Mouse (Mus musculus) adrenal gland, postnatal 14 days (tissue): ENCODE results near the gene Trim34b. TPM values are rescaled to one million over a fixed set of nuclear protein-coding genes. Genes with fewer than 3 reads are reported as not detected.
"Not testable (repeated sequence)": the region's sequence is repeated elsewhere in the genome, so short reads cannot be mapped to it uniquely, and the experiment has no call there.

Source experiments
- DNase-seq: peaks from one replicate; pipeline ENCODE4 v3.0.0; 2021; ENCODE audit warnings: mixed read lengths
- long read RNA-seq, 2 experiments: library from polyadenylated mRNA; stranded (forward); transcript quantifications; one replicate each; pipeline ENCODE4 v2.0.0; 2021
- total RNA-seq: library from RNA; stranded (reverse); gene quantifications from 2 replicates; pipeline ENCODE4 v1.2.3, GENCODE M21; 2021

The Trim34b gene
- total RNA-seq = 0.38 and 0.52 TPM in 2 replicates
- long read RNA-seq, experiment 1 = 0 reads
- long read RNA-seq, experiment 2 = 0 reads

DNA sequence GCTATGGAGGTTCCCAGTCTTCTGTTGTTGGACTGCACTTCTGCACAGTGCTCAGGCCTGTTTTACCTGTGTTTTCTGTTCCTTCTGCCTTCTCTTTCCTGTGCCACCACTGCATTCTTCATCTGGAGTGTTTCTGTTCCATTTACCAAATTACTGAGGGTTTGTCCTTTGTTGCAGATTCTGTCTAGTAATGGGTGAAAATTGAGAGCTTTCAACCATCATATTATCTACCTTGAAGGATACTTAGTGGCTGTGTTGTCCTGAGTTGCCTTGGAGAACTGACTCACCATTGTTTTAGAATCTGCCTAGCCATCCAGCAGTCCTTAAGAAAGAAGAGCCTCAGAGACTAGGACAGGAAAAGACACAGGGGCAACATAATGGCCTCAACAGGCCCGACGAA lies at the start of gene Trim34b:
TSS of gene Trim34b (plus strand) at position 301 of the 400 bp plus-strand sequence.
- not testable (repeated sequence) for DNase-seq

DNA sequence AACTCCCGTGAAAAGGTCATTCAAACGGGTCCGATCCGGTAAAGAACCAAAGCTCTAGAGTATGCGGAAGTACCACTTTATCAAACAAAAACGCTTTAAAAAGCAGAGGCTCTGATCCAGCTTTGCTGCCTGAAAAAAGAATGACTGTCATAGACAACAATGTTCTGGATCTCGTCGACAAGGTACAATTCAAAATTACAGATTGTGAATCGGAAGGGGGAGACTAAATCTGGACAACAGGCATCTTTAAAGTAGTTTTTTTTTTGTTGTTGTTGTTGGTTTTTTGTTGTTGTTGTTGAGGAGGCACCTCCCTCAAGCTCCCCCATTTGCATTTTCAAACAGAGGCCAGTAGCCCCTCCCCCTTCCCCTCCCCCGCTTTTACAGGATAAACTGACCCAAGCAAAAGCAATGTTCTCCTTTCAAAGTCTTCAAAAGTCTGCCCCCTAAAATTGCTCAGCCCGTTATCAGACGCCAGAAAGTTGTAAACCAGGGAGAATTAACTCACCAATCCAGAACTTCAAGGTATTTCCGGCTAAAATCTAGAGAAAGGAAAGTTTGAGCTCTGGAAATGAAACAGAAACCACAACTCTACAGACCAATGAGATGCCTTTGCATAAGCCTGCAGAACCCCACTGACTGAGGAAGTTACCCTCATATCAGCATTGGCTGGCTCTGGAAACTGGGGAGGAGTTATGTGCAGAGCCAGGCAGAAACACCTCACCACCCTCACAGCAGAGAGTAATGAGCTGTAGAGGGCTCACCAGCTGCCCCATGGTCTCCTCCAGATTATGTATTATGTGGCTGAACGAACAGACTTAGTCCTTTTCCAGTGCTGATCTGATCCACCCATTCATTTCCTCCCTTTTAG lies 41.5 kb upstream of the Trim34b start, which contains the start of gene Trim5:
TSS of gene Trim5 (minus strand) at position 519 of the 868 bp plus-strand sequence.
- DNase-seq = peak; percentile 29

DNA sequence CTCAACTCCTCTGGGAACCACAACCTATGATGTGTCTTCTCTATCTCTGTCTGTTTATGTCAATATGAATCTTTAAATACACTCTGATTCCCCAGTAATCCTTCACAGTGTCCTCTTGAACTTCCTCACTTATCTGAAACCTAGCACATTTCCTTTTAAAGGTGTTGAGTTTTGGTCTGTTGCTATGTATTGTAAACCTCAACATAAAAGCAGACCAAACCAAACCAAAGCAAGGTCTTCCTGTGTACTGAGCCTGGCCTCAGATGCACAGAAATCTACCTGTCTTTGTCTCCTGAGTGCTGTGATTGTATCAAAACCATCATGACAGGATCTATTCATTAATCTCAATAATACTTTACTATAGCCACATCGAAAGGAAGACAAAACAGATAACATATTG lies 38.6 kb upstream of the Trim34b start:
- no peak for DNase-seq

- DNase-seq = no peak
Measured at GRCm38 (mm10) chr7:104291638-104292400, 37.5 kb upstream of the Trim34b start.

DNA sequence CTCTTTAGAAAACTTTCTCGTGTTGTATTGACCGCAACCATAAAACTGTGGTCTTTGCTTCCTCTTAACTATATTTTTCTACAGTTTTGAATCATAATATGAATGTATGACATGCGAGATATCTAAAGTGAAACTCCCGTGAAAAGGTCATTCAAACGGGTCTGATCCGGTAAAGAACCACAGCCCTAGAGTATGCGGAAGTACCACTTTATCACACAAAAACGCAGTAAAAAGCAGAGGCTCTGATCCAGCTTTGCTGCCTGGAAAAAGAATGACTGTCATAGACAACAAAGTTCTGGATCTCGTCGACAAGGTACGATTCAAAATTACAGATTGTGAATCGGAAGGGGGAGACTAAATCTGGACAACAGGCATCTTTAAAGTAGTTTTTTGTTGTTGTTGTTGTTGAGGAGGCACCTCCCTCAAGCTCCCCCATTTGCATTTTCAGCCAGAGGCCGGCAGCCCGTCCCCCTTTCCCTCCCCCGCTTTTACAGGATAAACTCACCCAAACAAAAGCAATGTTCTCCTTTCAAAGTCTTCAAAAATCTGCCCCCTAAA lies 14.4 kb upstream of the Trim34b start:
- peak; percentile 26 for DNase-seq

DNA sequence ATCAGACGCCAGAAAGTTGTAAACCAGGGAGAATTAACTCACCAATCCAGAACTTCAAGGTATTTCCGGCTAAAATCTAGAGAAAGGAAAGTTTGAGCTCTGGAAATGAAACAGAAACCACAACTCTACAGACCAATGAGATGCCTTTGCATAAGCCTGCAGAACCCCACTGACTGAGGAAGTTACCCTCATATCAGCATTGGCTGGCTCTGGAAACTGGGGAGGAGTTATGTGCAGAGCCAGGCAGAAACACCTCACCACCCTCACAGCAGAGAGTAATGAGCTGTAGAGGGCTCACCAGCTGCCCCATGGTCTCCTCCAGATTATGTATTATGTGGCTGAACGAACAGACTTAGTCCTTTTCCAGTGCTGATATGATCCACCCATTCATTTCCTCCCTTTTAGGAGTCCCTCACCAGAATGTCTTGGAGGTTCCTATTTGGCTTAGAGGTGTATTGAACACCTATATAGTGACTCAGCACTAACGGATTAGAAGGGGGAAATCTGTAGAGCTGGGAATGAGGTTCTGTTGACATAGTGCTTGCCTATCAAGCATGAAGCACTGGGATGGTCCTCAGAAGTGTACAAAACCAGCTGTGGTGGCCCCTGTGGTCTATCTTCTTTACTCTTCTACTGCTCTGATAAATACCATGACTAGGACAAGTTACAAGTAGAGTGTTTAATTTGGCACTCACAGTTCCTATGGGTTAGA lies 13.7 kb upstream of the Trim34b start, which contains the start of gene Trim12a:
TSS of gene Trim12a (minus strand) at position 98 of the 712 bp plus-strand sequence.
- DNase-seq = not testable (repeated sequence)

DNA sequence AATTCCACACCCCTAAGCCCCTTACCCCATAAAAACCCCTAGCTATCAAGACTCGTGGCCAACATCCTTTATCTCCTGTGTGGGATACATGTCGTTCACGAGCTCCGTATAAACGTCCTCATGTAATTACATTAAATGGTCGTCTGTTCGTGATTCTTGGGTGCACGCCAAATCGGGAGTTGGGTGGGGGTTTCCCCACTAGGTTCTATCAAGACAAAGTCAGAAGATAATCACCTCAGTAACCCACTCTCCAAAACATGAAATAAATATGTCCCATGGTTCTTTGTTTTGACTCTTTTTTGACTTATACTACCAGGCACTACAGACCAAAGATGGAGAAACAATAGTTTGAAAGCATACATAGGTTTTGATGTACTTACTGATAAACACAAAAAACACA lies 7.2 kb upstream of the Trim34b start:
- DNase-seq = no peak

DNA sequence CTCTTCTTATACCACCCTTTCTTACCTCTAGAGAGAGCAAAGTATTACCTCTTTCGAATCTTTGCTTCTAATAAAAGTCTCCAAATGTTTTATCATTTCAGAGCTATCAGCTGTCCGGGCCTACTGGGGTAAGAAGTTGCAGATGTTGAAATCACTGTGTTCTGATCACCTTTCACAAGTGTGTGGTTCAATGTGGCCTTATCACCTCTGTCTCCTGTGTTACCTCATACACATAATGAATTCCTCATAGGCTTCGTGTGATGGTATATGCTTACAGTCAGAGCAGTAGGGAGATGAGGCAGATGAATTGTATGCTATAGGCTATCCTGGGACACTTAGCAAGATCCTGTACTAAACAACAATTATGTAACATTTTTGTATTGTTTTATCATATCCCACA lies 6.3 kb downstream of the Trim34b start:
- DNase-seq = not testable (repeated sequence)

GRCm38 (mm10) chr7:104340744-104341143 lies 11.5 kb downstream of the Trim34b start:
- DNase-seq = not testable (repeated sequence)

DNA sequence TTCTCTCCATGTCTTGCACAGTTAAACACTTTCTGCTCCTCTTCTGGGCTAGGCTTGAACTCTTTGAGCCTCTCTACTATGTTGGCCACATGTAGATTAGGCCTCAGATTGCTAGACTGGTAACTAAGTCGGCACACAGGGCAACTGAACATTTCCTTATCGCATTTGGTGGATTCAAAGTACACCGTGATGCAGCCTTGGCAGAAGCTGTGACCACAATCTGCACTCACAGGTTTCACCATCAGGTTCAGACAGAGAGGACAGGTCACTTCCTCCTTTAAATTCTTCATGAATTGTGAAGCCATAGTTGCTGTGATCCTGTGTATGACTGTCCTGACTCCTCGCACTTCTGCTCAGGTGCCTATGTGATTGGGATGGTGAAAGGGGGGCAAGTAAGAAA lies 18.8 kb downstream of the Trim34b start:
- DNase-seq = not testable (repeated sequence)

DNA sequence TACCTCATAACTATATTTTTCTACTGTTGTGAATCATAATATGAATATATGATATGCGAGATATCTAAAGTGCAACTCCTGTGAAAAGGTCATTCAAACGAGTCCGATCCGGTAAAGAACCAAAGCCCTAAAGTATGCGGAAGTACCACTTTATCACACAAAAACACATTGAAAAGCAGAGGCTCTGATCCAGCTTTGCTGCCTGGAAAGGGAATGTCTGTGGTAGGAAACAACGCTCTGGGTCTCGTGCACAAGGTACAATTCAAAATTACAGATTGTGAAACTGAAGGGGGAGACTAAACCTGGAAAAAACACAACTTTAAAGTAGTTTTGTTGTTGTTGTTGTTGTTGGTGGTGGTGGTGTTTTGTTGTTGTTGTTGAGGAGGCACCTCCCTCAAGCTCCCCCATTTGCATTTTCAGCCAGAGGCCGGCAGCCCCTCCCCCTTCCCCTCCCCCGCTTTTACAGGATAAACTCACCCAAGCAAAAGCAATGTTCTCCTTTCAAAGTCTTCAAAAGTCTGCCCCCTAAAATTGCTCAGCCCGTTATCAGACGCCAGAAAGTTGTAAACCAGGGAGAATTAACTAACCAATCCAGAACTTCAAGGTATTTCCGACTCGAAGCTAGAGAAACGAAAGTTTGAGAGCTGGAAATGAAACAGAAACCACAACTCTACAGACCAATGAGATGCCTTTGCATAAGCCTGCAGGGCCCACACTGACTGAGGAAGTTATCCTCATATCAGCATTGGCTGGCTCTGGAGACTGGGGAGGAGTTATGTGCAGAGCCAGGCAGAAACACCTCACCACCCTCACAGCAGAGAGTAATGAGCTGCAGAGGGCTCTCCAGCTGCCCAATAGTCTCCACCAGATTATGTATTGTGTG lies 23.7 kb downstream of the Trim34b start, which contains the start of gene Trim12c:
TSS of gene Trim12c (minus strand) at position 646 of the 883 bp plus-strand sequence.
- DNase-seq = peak; percentile 85

- DNase-seq = no peak
Measured at GRCm38 (mm10) chr7:104353600-104353967, 24.3 kb downstream of the Trim34b start.

- DNase-seq = no peak
Measured at GRCm38 (mm10) chr7:104366339-104366738, 37.1 kb downstream of the Trim34b start.

- DNase-seq = peak; percentile 4
Measured at GRCm38 (mm10) chr7:104369736-104370414, 40.6 kb downstream of the Trim34b start, which contains the start of gene Trim30b. TSS of gene Trim30b (minus strand) at chr7:104369884.

Other genes starting within 250 kb of the Trim34b start
- gene Olfr645, start 244.0 kb upstream of the Trim34b start, total RNA-seq = not detected in 2 replicates
- not detected in 2 replicates for gene Olfr646, start 224.6 kb upstream of the Trim34b start, total RNA-seq
- gene Ubqln5, start 199.6 kb upstream of the Trim34b start, total RNA-seq = not detected in 2 replicates
- gene Olfr643, start 192.1 kb upstream of the Trim34b start, total RNA-seq = not detected in 2 replicates
- not detected in 2 replicates for gene Ubqln3, start 186.2 kb upstream of the Trim34b start, total RNA-seq
- not detected in 2 replicates for gene Ubqlnl, start 178.9 kb upstream of the Trim34b start, total RNA-seq
- not detected in 2 replicates for gene Olfm5, start 164.6 kb upstream of the Trim34b start, total RNA-seq
- gene Olfr648, start 146.1 kb upstream of the Trim34b start, total RNA-seq = not detected in 2 replicates
- gene Olfr649, start 133.5 kb upstream of the Trim34b start, total RNA-seq = not detected in 2 replicates
- gene Trim6, start 110.7 kb upstream of the Trim34b start, total RNA-seq = 0.30 and 0.74 TPM in 2 replicates
- 5.9 and 7.7 TPM in 2 replicates for gene Trim34a, start 85.0 kb upstream of the Trim34b start, total RNA-seq
- 3.0 and 6.9 TPM in 2 replicates for gene Trim5, start 41.4 kb upstream of the Trim34b start, total RNA-seq
- gene Trim12a, start 14.0 kb upstream of the Trim34b start, total RNA-seq = 8.1 and 17.0 TPM in 2 replicates
- gene Trim12c, start 23.9 kb downstream of the Trim34b start, total RNA-seq = 8.4 and 11.6 TPM in 2 replicates
- 0.53 TPM in 1 of 2 replicates, not detected in the other for gene Trim30b, start 40.4 kb downstream of the Trim34b start, total RNA-seq
- 0.23 TPM in 1 of 2 replicates, not detected in the other for gene Trim30c, start 71.4 kb downstream of the Trim34b start, total RNA-seq
- gene Trim30a, start 135.7 kb downstream of the Trim34b start, total RNA-seq = 3.6 and 7.3 TPM in 2 replicates
- 4.1 and 4.3 TPM in 2 replicates for gene Trim30d, start 178.4 kb downstream of the Trim34b start, total RNA-seq
- gene Olfr651, start 220.7 kb downstream of the Trim34b start, total RNA-seq = not detected in 2 replicates
- not detected in 2 replicates for gene Olfr652, start 231.4 kb downstream of the Trim34b start, total RNA-seq
- not detected in 2 replicates for gene Olfr653, start 247.8 kb downstream of the Trim34b start, total RNA-seq